Mouse (Mus musculus) midbrain, embryonic 10.5 days (tissue): ENCODE data around the gene Cyp2d40. TPM values are rescaled to one million over a fixed set of nuclear protein-coding genes. Genes with fewer than 3 reads are reported as not detected.
"Not testable (repeated sequence)": the region's sequence is repeated elsewhere in the genome, so short reads cannot be mapped to it uniquely, and the experiment has no call there.

ENCODE experiments used
- DNase-seq: peaks from one replicate; pipeline ENCODE4 v3.0.0-alpha.2; 2017; ENCODE audit warnings: low spot score
- H3K27ac ChIP-seq: fragments of 300-500 bp; sonication (generic); replicated peaks from 2 replicates; pipeline ENCODE4 v1.5.1; 2016; ENCODE audit warnings: mild to moderate bottlenecking
- H3K27me3 ChIP-seq: fragments of 300-500 bp; sonication (generic); 2 replicates; pipeline ENCODE4 v1.6.1; 2016; ENCODE audit warnings: low read depth, mild to moderate bottlenecking; ENCODE audit not compliant: poor library complexity, severe bottlenecking
- H3K36me3 ChIP-seq: fragments of 300-500 bp; sonication (generic); 2 replicates; pipeline ENCODE4 v1.6.1; 2016; ENCODE audit warnings: mild to moderate bottlenecking, moderate library complexity
- H3K4me1 ChIP-seq: fragments of 300-500 bp; sonication (generic); 2 replicates; pipeline ENCODE4 v1.6.1; 2016
- H3K4me3 ChIP-seq: fragments of 300-500 bp; sonication (generic); 2 replicates; pipeline ENCODE4 v1.5.1; 2016; ENCODE audit warnings: mild to moderate bottlenecking, moderate library complexity
- H3K9me3 ChIP-seq: fragments of 300-500 bp; sonication (generic); replicated peaks from 2 replicates; pipeline ENCODE4 v1.6.1; 2016; ENCODE audit warnings: mild to moderate bottlenecking
- WGBS: fragments of 180-500 bp; shearing (Covaris S2); methylation state at CpG from one replicate; pipeline ENCODE4 v1.1.7; 2016; 5-methylcytosine and 5-hydroxymethylcytosine counted together
- microRNA-seq: library from miRNA; unstranded; fragments of <30 nt; microRNA quantifications from one replicate; pipeline ENCODE4, GENCODE M21; 2017
- polyA plus RNA-seq: library from polyadenylated mRNA; unstranded; fragments of >200 nt; fragmentation: Nextera tagmentation; extraction: Ambion mirVana; gene quantifications from 2 replicates; pipeline ENCODE4 v1.2.1, GENCODE M21; 2016

The Cyp2d40 gene
- polyA plus RNA-seq, 1 experiment from 2014 or later = not detected

- WGBS = 88% methylated on average over 5 of the region's 5 CpGs
- H3K27me3 ChIP-seq, H3K4me3 ChIP-seq: not testable (repeated sequence)
Observed at GRCm38 (mm10) chr15:82777856-82778255, 13.9 kb upstream of the Cyp2d40 start.

GRCm38 (mm10) chr15:82765943-82766342 is 2.0 kb upstream of the Cyp2d40 start:
- H3K27me3 ChIP-seq = no peaks in the 10 kb centered on the region
- DNase-seq = no peak
- no peaks in the 10 kb centered on the region for H3K4me1 ChIP-seq
- H3K4me3 ChIP-seq = no peak overlapping the region
- WGBS = 88% methylated on average over 2 of the region's 2 CpGs
- H3K9me3 ChIP-seq = no peaks in the 10 kb centered on the region
- H3K36me3 ChIP-seq = no peaks in the 10 kb centered on the region
- H3K27ac ChIP-seq = no peak overlapping the region

More at GRCm38 (mm10) chr15:82777856-82778255, 13.9 kb upstream of the Cyp2d40 start:
- not testable (repeated sequence) for H3K9me3 ChIP-seq, H3K4me1 ChIP-seq, H3K36me3 ChIP-seq, DNase-seq, H3K27ac ChIP-seq

- Histone ChIP-seq H3K27me3 (no peaks in the 10 kb centered on the region), H3K27ac (no peak overlapping the region), H3K9me3 (no peaks in the 10 kb centered on the region), H3K4me1 (no peaks in the 10 kb centered on the region), H3K4me3 (no peak overlapping the region), H3K36me3 (no peaks in the 10 kb centered on the region)
- no peak for DNase-seq
- 82% methylated on average over 6 of the region's 6 CpGs for WGBS
Observed at GRCm38 (mm10) chr15:82764881-82765280, 898 bp upstream of the Cyp2d40 start.

- no peak for DNase-seq
- Histone ChIP-seq H3K4me3 (no peak overlapping the region), H3K27me3 (no peaks in the 10 kb centered on the region), H3K4me1 (no peaks in the 10 kb centered on the region), H3K9me3 (no peaks in the 10 kb centered on the region; the same call in 1 of the 2 replicates), H3K27ac (no peak overlapping the region), H3K36me3 (no peaks in the 10 kb centered on the region)
- WGBS = 70% methylated on average over 1 of the region's 1 CpGs
Observed at GRCm38 (mm10) chr15:82748141-82748540, 15.8 kb downstream of the Cyp2d40 start.

- Histone ChIP-seq H3K27me3 (no peaks in the 10 kb centered on the region), H3K4me1 (no peaks in the 10 kb centered on the region), H3K36me3 (no peaks in the 10 kb centered on the region), H3K27ac (no peak overlapping the region), H3K9me3 (no peaks in the 10 kb centered on the region; the same call in 1 of the 2 replicates), H3K4me3 (no peak overlapping the region)
- 63% methylated on average over 1 of the region's 1 CpGs for WGBS
- DNase-seq = no peak
Observed at GRCm38 (mm10) chr15:82747516-82747915, 16.5 kb downstream of the Cyp2d40 start.

GRCm38 (mm10) chr15:82733331-82733925 is 30.6 kb downstream of the Cyp2d40 start:
- H3K27me3 ChIP-seq, H3K9me3 ChIP-seq, H3K4me3 ChIP-seq, H3K27ac ChIP-seq, H3K4me1 ChIP-seq, DNase-seq, H3K36me3 ChIP-seq: not testable (repeated sequence)
- 93% methylated on average over 4 of the region's 4 CpGs for WGBS

Small RNA genes within 50 kb of the gene (microRNA-seq; reads per million reads assigned to microRNA genes)
- gene Gm27618 = not detected

Other genes with a start within 250 kb of the Cyp2d40 start
- not detected in 2 replicates for gene Cyp2d12, start 209.1 kb downstream of the Cyp2d40 start, polyA plus RNA-seq
- gene Cyp2d34, start 143.2 kb downstream of the Cyp2d40 start, polyA plus RNA-seq = not detected in 2 replicates
- not detected in 2 replicates for gene Cyp2d26, start 30.1 kb upstream of the Cyp2d40 start, polyA plus RNA-seq
- 7.5 and 8.4 TPM in 2 replicates for gene Tcf20, start 223.7 kb upstream of the Cyp2d40 start, polyA plus RNA-seq